Mouse (Mus musculus) hindbrain, embryonic 15.5 days (tissue): ENCODE measurements around the gene Olfr849. TPM values are rescaled to one million over a fixed set of nuclear protein-coding genes. Genes with fewer than 3 reads are reported as not detected.

Experiments
- ATAC-seq: fragments of 200-750 bp; cut with Nextera tagmentation; 2 replicates; pipeline ENCODE4 v1.8.0; 2017; ENCODE audit warnings: low read depth, moderate number of reproducible peaks, moderate TSS enrichment; ENCODE audit not compliant: low FRiP score
- H3K27ac ChIP-seq: fragments of 300-500 bp; sonication (generic); replicated peaks from 2 replicates; pipeline ENCODE4 v1.5.1; 2015; ENCODE audit warnings: mild to moderate bottlenecking, inconsistent platforms
- H3K27me3 ChIP-seq: fragments of 300-500 bp; sonication (generic); 2 replicates; pipeline ENCODE4 v1.6.1; 2015; ENCODE audit warnings: control low read depth, inconsistent platforms
- H3K36me3 ChIP-seq: fragments of 300-500 bp; sonication (generic); 2 replicates; pipeline ENCODE4 v1.6.1; 2015; ENCODE audit warnings: control low read depth, inconsistent platforms
- H3K4me1 ChIP-seq: fragments of 300-500 bp; sonication (generic); replicated peaks from 2 replicates; pipeline ENCODE4 v1.6.1; 2015; ENCODE audit warnings: control low read depth, inconsistent platforms
- H3K4me2 ChIP-seq: fragments of 300-500 bp; sonication (generic); 2 replicates; pipeline ENCODE4 v1.6.1; 2015; ENCODE audit warnings: moderate library complexity, mild to moderate bottlenecking, inconsistent platforms
- H3K4me3 ChIP-seq: fragments of 300-500 bp; sonication (generic); 2 replicates; pipeline ENCODE4 v1.5.1; 2015; ENCODE audit warnings: mild to moderate bottlenecking, inconsistent platforms
- H3K9ac ChIP-seq: fragments of 300-500 bp; sonication (generic); 2 replicates; pipeline ENCODE4 v1.6.1; 2015; ENCODE audit warnings: inconsistent platforms
- H3K9me3 ChIP-seq: fragments of 300-500 bp; sonication (generic); 2 replicates; pipeline ENCODE4 v1.6.1; 2016; ENCODE audit warnings: control low read depth, inconsistent platforms
- WGBS: fragments of 180-500 bp; shearing (Covaris S2); methylation state at CpG from one replicate; pipeline ENCODE4 v1.1.7; 2015; 5-methylcytosine and 5-hydroxymethylcytosine counted together
- polyA plus RNA-seq: library from polyadenylated mRNA; unstranded; fragments of >200 nt; fragmentation: Nextera tagmentation; extraction: Ambion mirVana; gene quantifications from 2 replicates; pipeline ENCODE4 v1.2.1, GENCODE M21; 2015

Gene Olfr849
- polyA plus RNA-seq = not detected in 2 replicates

DNA sequence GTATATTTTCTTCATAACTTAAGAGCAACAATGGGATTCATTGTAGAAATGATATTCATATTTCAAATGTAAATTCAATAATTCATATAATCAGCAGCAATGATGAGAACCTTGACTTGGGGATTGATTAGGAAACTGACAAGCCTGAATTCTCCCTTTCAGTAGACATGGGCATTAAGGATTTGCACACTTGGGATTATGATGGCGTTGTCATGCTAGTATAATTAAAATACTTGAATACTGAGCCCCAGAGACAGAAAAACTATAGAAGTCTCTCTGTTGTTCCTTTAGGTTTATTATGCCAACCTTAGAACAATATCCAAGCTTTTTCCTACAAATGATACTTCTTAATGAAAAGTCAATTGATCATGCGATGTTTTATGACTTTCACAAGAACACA, at the start of gene Olfr849:
TSS of gene Olfr849 (plus strand) at position 301 of the 400 bp plus-strand sequence.
- no peak for ATAC-seq
- H3K36me3 ChIP-seq = no peaks in the 10 kb centered on the region
- no peaks in the 10 kb centered on the region for H3K4me1 ChIP-seq

DNA sequence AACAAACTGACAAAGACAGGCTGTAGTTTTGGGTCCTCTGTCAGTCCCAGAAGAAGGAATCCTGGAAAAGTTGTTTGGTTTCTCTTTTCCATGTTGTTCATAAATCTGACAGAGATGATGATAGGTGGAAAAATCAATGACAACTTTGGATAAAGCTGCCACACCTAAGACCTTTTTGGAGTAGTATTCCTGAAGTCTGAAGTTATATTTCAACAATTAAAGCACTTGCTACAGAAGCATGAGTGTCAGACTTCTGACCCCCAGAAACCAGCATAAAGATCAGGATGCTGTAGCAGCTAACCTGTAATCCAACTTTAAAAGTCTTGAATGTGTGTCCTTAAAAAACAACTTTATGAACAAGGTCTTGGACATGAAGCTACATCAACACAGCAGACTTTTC, 38.1 kb downstream of the Olfr849 start, which contains the start of gene Olfr850:
TSS of gene Olfr850 (minus strand) at position 101 of the 400 bp plus-strand sequence.
- Histone ChIP-seq H3K27ac (no peak within 1 kb of the TSS), H3K4me2 (no peak within 1 kb of the TSS), H3K9me3 (no peaks in the 10 kb centered on the region), H3K4me1 (no peaks in the 10 kb centered on the region), H3K9ac (no peak within 1 kb of the TSS), H3K4me3 (no peak within 1 kb of the TSS), H3K27me3 (no peaks in the 10 kb centered on the region), H3K36me3 (no peaks in the 10 kb centered on the region)
- ATAC-seq = no peak

More for the DNA sequence above, at the start of gene Olfr849:
- peaks cover 18% of the 10 kb centered on the region for H3K9me3 ChIP-seq
- no peak within 1 kb of the TSS for H3K9ac ChIP-seq
- H3K4me3 ChIP-seq = no peak within 1 kb of the TSS
- 91% methylated on average over 2 of the region's 2 CpGs for WGBS
- H3K27me3 ChIP-seq = no peaks in the 10 kb centered on the region
- H3K4me2 ChIP-seq = no peak within 1 kb of the TSS
- no peak within 1 kb of the TSS for H3K27ac ChIP-seq

DNA sequence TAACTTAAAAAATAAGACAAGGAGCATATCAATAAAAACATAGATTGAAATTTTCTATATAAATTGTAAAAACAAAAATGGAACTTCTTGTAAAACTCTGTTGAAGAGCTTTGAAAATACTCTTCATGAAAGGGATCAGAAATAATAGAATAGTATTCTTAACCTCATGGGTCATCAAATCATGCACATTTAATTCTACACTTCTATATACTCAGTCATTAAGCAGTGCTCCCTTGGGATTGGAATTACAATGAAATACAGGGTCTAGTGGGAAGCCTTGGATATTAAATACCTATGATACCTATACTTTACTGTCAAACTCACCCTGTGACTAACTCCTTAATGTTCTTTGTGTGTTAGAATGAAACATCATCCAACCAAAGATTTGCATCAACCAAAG, 52.9 kb downstream of the Olfr849 start, which contains the start of gene Olfr851:
TSS of gene Olfr851 (plus strand) at position 301 of the 400 bp plus-strand sequence.
- no peak within 1 kb of the TSS for H3K9ac ChIP-seq

More for the DNA sequence above, 52.9 kb downstream of the Olfr849 start, which contains the start of gene Olfr851:
- H3K4me3 ChIP-seq = no peak within 1 kb of the TSS
- no peaks in the 10 kb centered on the region for H3K4me1 ChIP-seq
- no peak within 1 kb of the TSS for H3K4me2 ChIP-seq
- H3K27me3 ChIP-seq = no peaks in the 10 kb centered on the region
- no peaks in the 10 kb centered on the region for H3K36me3 ChIP-seq
- no peak for ATAC-seq
- no peaks in the 10 kb centered on the region; the same call in 1 of the 2 replicates for H3K9me3 ChIP-seq
- H3K27ac ChIP-seq = no peak within 1 kb of the TSS

Other genes with a start within 250 kb of the Olfr849 start
- not detected in 2 replicates for gene Olfr843, start 188.3 kb upstream of the Olfr849 start, polyA plus RNA-seq
- gene Olfr844, start 123.9 kb upstream of the Olfr849 start, polyA plus RNA-seq = not detected in 2 replicates
- not detected in 2 replicates for gene Olfr845, start 103.8 kb upstream of the Olfr849 start, polyA plus RNA-seq
- gene Olfr846, start 76.3 kb upstream of the Olfr849 start, polyA plus RNA-seq = not detected in 2 replicates
- gene Olfr847, start 61.6 kb upstream of the Olfr849 start, polyA plus RNA-seq = not detected in 2 replicates
- not detected in 2 replicates for gene Olfr850, start 38.0 kb downstream of the Olfr849 start, polyA plus RNA-seq
- gene Olfr851, start 53.0 kb downstream of the Olfr849 start, polyA plus RNA-seq = not detected in 2 replicates
- gene Olfr853, start 100.8 kb downstream of the Olfr849 start, polyA plus RNA-seq = not detected in 2 replicates
- gene Olfr854, start 127.1 kb downstream of the Olfr849 start, polyA plus RNA-seq = not detected in 2 replicates
- not detected in 2 replicates for gene Olfr855, start 142.4 kb downstream of the Olfr849 start, polyA plus RNA-seq
- gene Zfp317, start 181.8 kb downstream of the Olfr849 start, polyA plus RNA-seq = 33.6 and 34.4 TPM in 2 replicates